Mouse (Mus musculus) ES-Bruce4 (cell line): Measurements from ENCODE around the gene Hist1h4d.
"Not testable (repeated sequence)": the region's sequence is repeated elsewhere in the genome, so short reads cannot be mapped to it uniquely, and the experiment has no call there.

Experiments
- CTCF ChIP-seq: IDR thresholded peaks from one replicate; pipeline ENCODE4 v1.8.1; 2011; ENCODE audit warnings: low read depth, low read length
- EP300 ChIP-seq: IDR thresholded peaks from 2 replicates; pipeline ENCODE4 v1.6.1; 2011; ENCODE audit warnings: low read depth, low read length; ENCODE audit not compliant: insufficient read depth
- POLR2A ChIP-seq: IDR thresholded peaks from one replicate; pipeline ENCODE4 v1.8.1; 2011; ENCODE audit warnings: low read length; ENCODE audit not compliant: insufficient read depth

- TF ChIP-seq EP300, CTCF, POLR2A: not testable (repeated sequence)
These were observed 7.4 kb upstream of the Hist1h4d start, which contains the start of the genes Hist1h2bf and Hist1h2ad for GRCm38 (mm10) chr13:23573898-23574524.
